Mouse (Mus musculus): ENCODE data around the gene Gm47985. TPM values are rescaled to one million over a fixed set of nuclear protein-coding genes. Genes with fewer than 3 reads are reported as not detected.
"Not testable (repeated sequence)": the region's sequence is repeated elsewhere in the genome, so short reads cannot be mapped to it uniquely, and the experiment has no call there.

Gene Gm47985
- 0.11 TPM in 1 of 2 replicates, not detected in the other for polyA plus RNA-seq (2015; fragmentation: Nextera tagmentation; extraction: Ambion mirVana)

DNA sequence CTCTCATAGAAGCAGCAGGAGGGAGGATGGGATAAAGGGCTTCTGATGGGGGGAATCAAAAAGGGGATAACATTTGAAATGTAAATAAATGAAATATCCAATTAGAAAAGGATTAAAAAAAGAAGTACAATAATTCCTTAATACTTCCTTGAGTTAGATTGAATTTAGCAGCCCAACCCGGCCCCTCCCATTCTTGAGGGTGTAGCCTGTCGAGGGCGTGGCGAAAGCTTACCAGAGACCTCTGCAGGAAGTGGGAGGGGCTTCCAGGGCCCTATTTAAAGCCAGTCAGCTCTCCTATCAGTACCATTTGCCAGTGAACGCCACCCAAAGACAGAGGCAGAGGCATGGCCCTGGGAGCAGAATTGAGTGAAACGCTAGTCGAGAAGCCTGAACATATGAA, at the start of gene Gm47985:
Gm47985 (plus strand) TSS at position 272 of the 400 bp plus-strand sequence.
- H3K36me3 ChIP-seq (ENCODE audit: control insufficient read depth, insufficient read depth, low read length); H3K9ac ChIP-seq (ENCODE audit: low read length); H3K4me3 ChIP-seq (ENCODE audit: low read length); H3K4me1 ChIP-seq (replicated peaks; ENCODE audit: control insufficient read depth, insufficient read depth, low read length); ATAC-seq (ENCODE audit: low read depth); H3K27me3 ChIP-seq (ENCODE audit: control insufficient read depth, insufficient read depth, low read depth, low read length); H3K9me3 ChIP-seq (ENCODE audit: control insufficient read depth, low read length); H3K27ac ChIP-seq (ENCODE audit: low read length); H3K4me2 ChIP-seq (ENCODE audit: low read depth, low read length): not testable (repeated sequence)
- no CpG with 5 or more reads among the region's 7 CpGs for WGBS

DNA sequence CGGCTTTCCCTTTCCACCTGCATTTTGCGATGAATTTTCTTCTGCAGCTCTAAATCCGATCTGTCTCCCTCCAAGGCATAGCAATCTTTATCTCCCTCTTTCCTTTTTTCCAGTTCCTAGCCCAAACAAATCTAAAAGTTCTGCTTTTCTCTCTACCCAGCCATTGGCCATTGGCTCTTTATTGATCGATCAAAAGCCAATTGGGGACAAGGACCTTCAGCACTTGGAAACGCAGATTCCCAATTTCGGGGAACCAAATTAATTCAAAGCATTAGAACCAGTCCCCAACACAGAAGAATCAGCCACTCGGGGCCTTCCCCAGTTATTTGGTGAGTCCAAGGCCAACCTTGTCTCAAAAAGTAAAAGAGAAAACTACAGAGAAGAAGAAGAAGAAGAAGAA, 49.7 kb upstream of the Gm47985 start:
- Histone ChIP-seq H3K4me2 (ENCODE audit: low read depth, low read length) (no peak overlapping the region), H3K9ac (ENCODE audit: low read length) (no peak overlapping the region), H3K9me3 (ENCODE audit: control insufficient read depth, low read length) (no peaks in the 10 kb centered on the region), H3K27ac (ENCODE audit: low read length) (no peak overlapping the region), H3K4me1 (replicated peaks; ENCODE audit: control insufficient read depth, insufficient read depth, low read length) (peaks cover 6% of the 10 kb centered on the region; the same call in 1 of the 2 replicates), H3K27me3 (ENCODE audit: control insufficient read depth, insufficient read depth, low read depth, low read length) (no peaks in the 10 kb centered on the region), H3K36me3 (ENCODE audit: control insufficient read depth, insufficient read depth, low read length) (no peaks in the 10 kb centered on the region), H3K4me3 (ENCODE audit: low read length) (no peak overlapping the region)
- 90% methylated on average over 7 of the region's 7 CpGs for WGBS
- ATAC-seq (ENCODE audit: low read depth), result no peak

DNA sequence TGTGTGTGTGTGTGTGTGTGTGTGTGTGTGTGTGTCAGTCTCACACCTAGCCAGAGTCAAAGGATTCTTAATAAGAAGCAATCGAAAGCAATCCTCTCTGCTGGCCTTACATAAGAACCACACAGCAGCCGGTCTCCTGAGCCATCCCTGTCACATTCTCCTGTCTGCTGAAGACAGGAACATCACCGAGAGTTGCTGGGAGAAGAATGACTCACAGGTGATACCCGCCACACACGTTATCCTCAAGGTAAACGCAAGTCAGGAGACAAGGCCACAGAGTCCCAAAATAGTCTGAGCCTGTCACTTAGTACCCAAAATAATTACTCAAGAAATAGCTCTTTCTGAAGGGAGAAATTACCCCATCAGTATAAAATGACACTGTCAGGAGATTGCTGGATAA, 43.9 kb upstream of the Gm47985 start:
- Histone ChIP-seq H3K4me3 (ENCODE audit: low read length) (no peak overlapping the region), H3K4me1 (replicated peaks; ENCODE audit: control insufficient read depth, insufficient read depth, low read length) (no peaks in the 10 kb centered on the region), H3K9ac (ENCODE audit: low read length) (no peak overlapping the region), H3K36me3 (ENCODE audit: control insufficient read depth, insufficient read depth, low read length) (no peaks in the 10 kb centered on the region), H3K27ac (ENCODE audit: low read length) (no peak overlapping the region), H3K27me3 (ENCODE audit: control insufficient read depth, insufficient read depth, low read depth, low read length) (no peaks in the 10 kb centered on the region), H3K4me2 (ENCODE audit: low read depth, low read length) (no peak overlapping the region), H3K9me3 (ENCODE audit: control insufficient read depth, low read length) (no peaks in the 10 kb centered on the region)
- no peak for ATAC-seq (ENCODE audit: low read depth)
- WGBS, result 44% methylated on average over 6 of the region's 6 CpGs

- Histone ChIP-seq H3K4me3 (ENCODE audit: low read length) (no peak overlapping the region), H3K27ac (ENCODE audit: low read length) (no peak overlapping the region), H3K9me3 (ENCODE audit: control insufficient read depth, low read length) (no peaks in the 10 kb centered on the region), H3K27me3 (ENCODE audit: control insufficient read depth, insufficient read depth, low read depth, low read length) (no peaks in the 10 kb centered on the region), H3K4me2 (ENCODE audit: low read depth, low read length) (no peak overlapping the region), H3K9ac (ENCODE audit: low read length) (no peak overlapping the region), H3K36me3 (ENCODE audit: control insufficient read depth, insufficient read depth, low read length) (no peaks in the 10 kb centered on the region), H3K4me1 (replicated peaks; ENCODE audit: control insufficient read depth, insufficient read depth, low read length) (no peaks in the 10 kb centered on the region)
- ATAC-seq (ENCODE audit: low read depth), result no peak
- 70% methylated on average over 3 of the region's 3 CpGs for WGBS
Measured at GRCm38 (mm10) chr1:151140956-151141355, 41.4 kb upstream of the Gm47985 start.

GRCm38 (mm10) chr1:151144471-151145146, 37.7 kb upstream of the Gm47985 start:
- Histone ChIP-seq H3K27me3 (ENCODE audit: control insufficient read depth, insufficient read depth, low read depth, low read length) (no peaks in the 10 kb centered on the region), H3K27ac (ENCODE audit: low read length) (no peak overlapping the region), H3K36me3 (ENCODE audit: control insufficient read depth, insufficient read depth, low read length) (no peaks in the 10 kb centered on the region), H3K9me3 (ENCODE audit: control insufficient read depth, low read length) (no peaks in the 10 kb centered on the region), H3K4me2 (ENCODE audit: low read depth, low read length) (no peak overlapping the region), H3K4me3 (ENCODE audit: low read length) (no peak overlapping the region), H3K9ac (ENCODE audit: low read length) (no peak overlapping the region), H3K4me1 (replicated peaks; ENCODE audit: control insufficient read depth, insufficient read depth, low read length) (no peaks in the 10 kb centered on the region)
- peak; percentile 45 for ATAC-seq (ENCODE audit: low read depth)
- 28% methylated on average over 6 of the region's 6 CpGs for WGBS

- Histone ChIP-seq H3K9ac (ENCODE audit: low read length) (no peak overlapping the region), H3K9me3 (ENCODE audit: control insufficient read depth, low read length) (no peaks in the 10 kb centered on the region), H3K4me1 (replicated peaks; ENCODE audit: control insufficient read depth, insufficient read depth, low read length) (no peaks in the 10 kb centered on the region), H3K36me3 (ENCODE audit: control insufficient read depth, insufficient read depth, low read length) (no peaks in the 10 kb centered on the region), H3K27ac (ENCODE audit: low read length) (no peak overlapping the region), H3K27me3 (ENCODE audit: control insufficient read depth, insufficient read depth, low read depth, low read length) (no peaks in the 10 kb centered on the region), H3K4me3 (ENCODE audit: low read length) (no peak overlapping the region), H3K4me2 (ENCODE audit: low read depth, low read length) (no peak overlapping the region)
- ATAC-seq (ENCODE audit: low read depth), result no peak
Measured at GRCm38 (mm10) chr1:151147801-151148200, 34.5 kb upstream of the Gm47985 start.

GRCm38 (mm10) chr1:151150211-151150610, 32.1 kb upstream of the Gm47985 start:
- no peaks in the 10 kb centered on the region for H3K9me3 ChIP-seq (ENCODE audit: control insufficient read depth, low read length)
- no peaks in the 10 kb centered on the region for H3K27me3 ChIP-seq (ENCODE audit: control insufficient read depth, insufficient read depth, low read depth, low read length)
- WGBS, result 91% methylated on average over 7 of the region's 7 CpGs
- no peak overlapping the region for H3K27ac ChIP-seq (ENCODE audit: low read length)
- no peak overlapping the region for H3K4me3 ChIP-seq (ENCODE audit: low read length)
- no peaks in the 10 kb centered on the region for H3K36me3 ChIP-seq (ENCODE audit: control insufficient read depth, insufficient read depth, low read length)
- no peaks in the 10 kb centered on the region for H3K4me1 ChIP-seq (replicated peaks; ENCODE audit: control insufficient read depth, insufficient read depth, low read length)
- no peak for ATAC-seq (ENCODE audit: low read depth)
- no peak overlapping the region for H3K4me2 ChIP-seq (ENCODE audit: low read depth, low read length)
- H3K9ac ChIP-seq (ENCODE audit: low read length), result no peak overlapping the region

DNA sequence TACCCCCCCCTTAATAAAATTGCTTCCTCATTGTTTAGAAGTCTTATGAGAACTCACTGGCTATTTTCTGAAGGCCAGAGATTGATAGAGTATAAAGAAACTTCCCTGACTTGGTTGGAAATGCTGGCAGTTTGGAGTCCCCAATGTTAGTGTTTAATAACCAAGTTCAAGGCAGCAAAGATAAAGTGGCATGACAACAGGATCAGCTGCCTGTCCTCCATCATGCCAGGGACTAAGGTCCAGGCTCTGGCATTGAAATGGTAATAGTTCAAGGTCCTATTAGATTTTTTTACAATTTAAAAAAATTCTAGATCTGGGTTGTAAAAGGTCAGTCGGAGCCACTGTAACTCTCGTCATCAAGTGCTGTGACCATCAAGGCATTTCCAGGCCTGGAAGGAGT, 31.2 kb upstream of the Gm47985 start:
- no peak overlapping the region for H3K9ac ChIP-seq (ENCODE audit: low read length)
- WGBS, result 69% methylated on average over 2 of the region's 2 CpGs

GRCm38 (mm10) chr1:151153056-151153652, 29.2 kb upstream of the Gm47985 start:
- no peak overlapping the region for H3K9ac ChIP-seq (ENCODE audit: low read length)
- no peaks in the 10 kb centered on the region for H3K9me3 ChIP-seq (ENCODE audit: control insufficient read depth, low read length)
- H3K27me3 ChIP-seq (ENCODE audit: control insufficient read depth, insufficient read depth, low read depth, low read length), result no peaks in the 10 kb centered on the region
- H3K36me3 ChIP-seq (ENCODE audit: control insufficient read depth, insufficient read depth, low read length), result no peaks in the 10 kb centered on the region
- H3K4me3 ChIP-seq (ENCODE audit: low read length), result no peak overlapping the region
- no peak for ATAC-seq (ENCODE audit: low read depth)
- H3K4me2 ChIP-seq (ENCODE audit: low read depth, low read length), result no peak overlapping the region
- 76% methylated on average over 6 of the region's 6 CpGs for WGBS
- H3K4me1 ChIP-seq (replicated peaks; ENCODE audit: control insufficient read depth, insufficient read depth, low read length), result no peaks in the 10 kb centered on the region
- no peak overlapping the region for H3K27ac ChIP-seq (ENCODE audit: low read length)

More for the DNA sequence above, 31.2 kb upstream of the Gm47985 start:
- no peak overlapping the region for H3K4me2 ChIP-seq (ENCODE audit: low read depth, low read length)
- H3K4me1 ChIP-seq (replicated peaks; ENCODE audit: control insufficient read depth, insufficient read depth, low read length), result no peaks in the 10 kb centered on the region
- H3K27me3 ChIP-seq (ENCODE audit: control insufficient read depth, insufficient read depth, low read depth, low read length), result no peaks in the 10 kb centered on the region
- no peak overlapping the region for H3K27ac ChIP-seq (ENCODE audit: low read length)
- H3K36me3 ChIP-seq (ENCODE audit: control insufficient read depth, insufficient read depth, low read length), result no peaks in the 10 kb centered on the region
- H3K9me3 ChIP-seq (ENCODE audit: control insufficient read depth, low read length), result no peaks in the 10 kb centered on the region
- ATAC-seq (ENCODE audit: low read depth), result no peak
- H3K4me3 ChIP-seq (ENCODE audit: low read length), result no peak overlapping the region

All from lung, embryonic 16.5 days (tissue).